Mouse (Mus musculus): ENCODE data around the gene Itgal.
"Not testable (repeated sequence)": the region's sequence is repeated elsewhere in the genome, so short reads cannot be mapped to it uniquely, and the experiment has no call there.

The Itgal gene

DNA sequence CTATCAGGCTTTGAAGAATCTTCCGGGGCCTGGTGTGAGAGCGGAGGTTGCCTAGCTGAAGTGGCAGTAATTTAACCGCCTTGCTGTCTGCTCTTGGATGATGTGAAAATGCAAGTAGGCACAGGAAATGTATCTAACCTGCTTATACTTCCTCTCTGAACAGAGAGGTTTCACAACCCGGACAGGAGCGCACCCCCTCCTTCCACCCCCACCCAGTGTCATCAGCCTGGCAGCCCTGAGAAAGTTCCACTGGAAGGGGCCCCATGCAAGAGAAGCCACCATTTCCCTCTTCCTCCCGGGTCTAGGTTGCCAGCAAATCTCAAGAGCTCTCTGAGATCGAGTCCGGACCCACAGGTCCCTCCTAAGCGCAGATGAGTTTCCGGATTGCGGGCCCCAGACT is at the start of gene Itgal:
Gene Itgal, plus strand, starts transcription at position 163 of the 400 bp plus-strand sequence.
- DNase-seq (ENCODE audit: low read depth, low spot score), result no peak

DNA sequence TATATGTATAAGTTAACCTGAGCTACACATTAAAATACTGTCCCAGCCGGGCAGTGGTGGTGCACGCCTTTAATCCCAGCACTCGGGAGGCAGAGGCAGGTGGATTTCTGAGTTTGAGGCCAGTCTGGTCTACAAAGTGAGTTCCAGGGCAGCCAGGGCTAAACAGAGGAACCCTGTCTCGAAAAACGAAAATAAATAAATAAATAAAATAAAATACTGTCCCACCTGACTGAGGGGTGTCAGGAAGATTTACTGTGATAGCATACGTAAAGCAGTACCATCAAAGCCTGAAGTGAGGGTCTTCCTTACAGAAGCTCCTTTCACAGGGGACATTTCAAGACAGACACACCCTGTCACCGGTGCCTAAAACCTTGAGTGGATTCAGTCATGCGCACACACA is 45.5 kb upstream of the Itgal start:
- not testable (repeated sequence) for DNase-seq (ENCODE audit: low read depth, low spot score)

DNA sequence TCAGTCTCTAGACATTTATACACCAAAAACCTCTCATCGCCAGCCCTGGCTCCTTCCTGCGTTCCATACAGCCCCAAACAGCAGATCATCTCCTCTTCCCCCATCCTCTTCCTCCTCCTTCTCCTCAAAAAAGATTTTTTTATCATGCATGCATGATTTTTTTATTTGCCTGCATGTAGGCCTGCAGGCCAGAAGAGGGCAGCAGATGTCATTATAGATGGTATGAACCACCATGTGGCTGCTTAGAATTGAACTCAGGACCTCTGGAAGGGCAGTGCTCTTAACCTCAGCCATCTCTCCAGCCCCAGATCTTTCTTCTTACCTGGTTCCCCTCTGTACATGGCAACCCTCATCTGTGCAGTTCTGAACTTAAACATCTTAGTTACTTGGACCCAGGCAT is 43.6 kb upstream of the Itgal start:
- no peak for DNase-seq (ENCODE audit: low read depth, low spot score)

DNA sequence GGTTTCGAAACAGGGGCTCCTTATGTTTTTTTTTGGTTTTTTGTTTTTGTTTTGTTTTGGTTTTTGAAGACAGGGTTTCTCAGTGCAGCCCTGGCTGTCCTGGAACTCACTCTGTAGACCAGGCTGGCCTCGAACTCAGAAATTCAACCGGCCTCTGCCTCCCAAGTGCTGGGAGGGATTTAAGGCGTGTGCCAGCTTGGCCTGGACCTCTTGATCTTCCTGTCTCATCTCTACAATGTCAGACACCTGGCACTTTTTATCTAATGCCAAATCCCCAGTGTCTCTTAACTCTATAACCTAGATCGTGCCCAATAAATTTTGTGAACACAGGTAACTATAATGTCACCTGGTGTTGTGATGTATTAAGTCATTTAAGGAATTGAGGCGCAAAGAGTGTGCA is 42.7 kb upstream of the Itgal start:
- no peak for DNase-seq (ENCODE audit: low read depth, low spot score)

DNA sequence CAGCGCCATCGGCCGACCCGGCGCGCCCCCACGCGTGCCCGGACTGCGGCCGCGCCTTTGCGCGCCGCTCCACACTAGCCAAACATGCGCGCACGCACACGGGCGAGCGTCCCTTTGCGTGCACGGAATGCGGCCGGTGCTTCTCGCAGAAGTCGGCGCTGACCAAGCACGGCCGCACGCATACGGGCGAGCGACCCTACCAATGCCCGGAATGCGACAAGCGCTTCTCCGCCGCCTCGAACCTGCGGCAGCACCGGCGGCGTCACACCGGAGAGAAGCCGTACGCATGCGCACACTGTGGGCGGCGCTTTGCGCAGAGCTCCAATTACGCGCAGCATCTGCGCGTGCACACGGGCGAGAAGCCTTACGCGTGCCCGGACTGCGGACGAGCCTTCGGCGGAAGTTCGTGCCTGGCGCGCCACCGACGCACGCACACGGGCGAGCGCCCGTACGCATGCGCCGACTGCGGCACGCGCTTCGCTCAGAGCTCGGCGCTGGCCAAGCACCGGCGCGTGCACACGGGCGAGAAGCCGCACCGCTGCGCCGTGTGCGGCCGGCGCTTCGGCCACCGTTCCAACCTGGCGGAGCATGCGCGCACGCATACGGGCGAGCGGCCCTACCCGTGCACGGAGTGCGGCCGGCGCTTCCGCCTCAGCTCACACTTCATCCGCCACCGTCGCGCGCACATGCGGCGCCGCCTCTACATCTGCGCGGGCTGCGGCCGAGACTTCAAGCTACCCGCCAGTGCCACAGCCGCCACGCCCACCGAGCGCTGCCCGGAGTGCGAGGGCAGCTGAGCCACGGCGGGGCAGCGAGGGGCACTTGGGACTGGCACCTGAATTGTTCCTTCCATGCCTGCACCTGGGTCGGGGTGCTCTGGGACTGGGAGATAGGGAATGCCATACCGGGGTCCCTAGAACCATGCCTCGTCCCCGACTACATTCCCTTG is 42.0 kb upstream of the Itgal start:
- peak; percentile 96 for DNase-seq (ENCODE audit: low read depth, low spot score)

DNA sequence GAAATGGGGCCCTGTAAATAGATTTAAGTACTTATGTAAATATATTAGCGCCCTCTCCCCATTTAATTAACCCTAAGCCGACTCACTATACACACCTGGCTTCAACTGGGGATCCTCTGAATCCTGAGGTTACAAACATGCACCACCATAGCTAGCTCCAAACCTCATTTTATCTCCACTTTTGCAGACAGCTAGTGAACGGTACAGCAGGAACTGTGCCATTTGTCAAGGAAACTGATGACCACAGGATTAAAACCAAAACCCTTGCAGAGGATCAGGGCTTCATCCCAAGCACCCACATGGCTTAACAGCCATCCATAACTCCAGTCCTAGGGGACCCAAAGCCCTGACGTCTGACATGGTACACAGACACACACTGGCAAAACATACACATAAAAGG is 41.1 kb upstream of the Itgal start:
- no peak for DNase-seq (ENCODE audit: low read depth, low spot score)

DNA sequence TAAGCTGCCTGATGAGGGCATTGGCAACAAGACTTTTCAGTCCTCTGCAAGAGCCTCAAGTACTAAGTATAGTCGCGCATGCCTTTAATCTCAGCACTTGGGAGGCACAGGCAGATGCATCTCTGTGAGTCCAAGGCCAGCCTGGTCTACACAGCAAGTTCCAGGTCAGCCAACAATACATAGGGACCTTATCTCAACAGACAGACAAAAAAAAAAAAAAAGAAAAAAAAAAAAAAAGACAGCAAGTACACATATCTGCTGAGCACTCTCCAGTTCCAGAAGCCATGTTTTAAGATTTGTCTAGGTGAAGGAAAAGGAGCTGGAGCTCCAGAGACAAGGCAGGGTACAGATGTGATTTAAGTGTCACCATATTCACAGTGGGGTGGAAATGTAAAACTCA is 40.1 kb upstream of the Itgal start:
- no peak for DNase-seq (ENCODE audit: low read depth, low spot score)

DNA sequence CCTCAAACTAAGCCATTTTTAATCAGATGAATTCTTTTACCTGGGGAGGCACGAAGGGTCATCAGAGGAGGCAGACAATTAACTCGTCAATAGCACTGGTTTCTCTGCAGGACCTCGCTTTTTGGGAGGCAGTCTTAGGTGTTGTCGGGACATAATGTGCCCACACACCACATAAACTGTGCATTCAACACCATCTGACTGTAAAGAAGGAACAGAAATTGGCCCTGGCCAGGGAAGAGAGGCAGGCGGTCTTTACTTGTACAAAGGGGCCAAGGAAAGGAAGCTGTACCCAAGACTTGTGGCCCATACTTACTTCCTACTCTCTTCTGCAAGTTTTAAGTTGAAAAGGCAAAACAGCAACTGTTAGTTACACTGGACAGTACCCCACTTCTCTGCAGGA is 39.5 kb upstream of the Itgal start:
- no peak for DNase-seq (ENCODE audit: low read depth, low spot score)

DNA sequence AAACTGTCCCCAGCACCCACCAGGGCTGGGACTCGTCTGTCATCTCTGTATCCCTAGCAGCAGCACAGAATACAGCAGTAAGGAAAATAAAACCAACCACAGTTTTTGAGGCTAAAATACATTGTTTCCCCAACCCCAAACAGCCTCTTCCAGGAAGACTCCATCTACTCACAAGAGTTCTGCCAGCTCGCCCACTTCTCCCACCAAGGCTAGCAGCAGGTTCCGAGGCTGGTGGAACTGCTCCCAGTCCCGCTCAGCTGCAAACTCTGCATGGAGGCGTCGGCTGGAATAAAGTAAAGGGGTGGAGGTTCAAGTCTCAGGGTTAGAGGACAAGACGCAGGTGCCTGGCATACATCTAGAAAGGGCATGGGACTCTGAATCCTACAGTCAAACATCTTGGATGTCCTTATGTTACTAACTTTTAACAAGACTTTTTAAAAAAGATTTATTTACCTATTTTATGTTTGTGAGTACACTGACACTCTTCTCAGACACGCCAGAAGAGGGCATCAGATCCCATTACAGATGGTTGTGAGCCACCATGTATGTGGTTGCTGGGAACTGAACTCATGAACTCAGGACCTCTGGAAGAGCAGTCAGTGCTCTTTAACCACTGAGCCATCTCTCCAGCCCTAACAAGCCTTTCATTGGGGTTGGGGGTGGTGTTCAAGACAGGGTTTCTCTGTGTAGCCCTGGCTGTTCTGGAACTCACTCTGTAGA is 36.7 kb upstream of the Itgal start:
- no peak for DNase-seq (ENCODE audit: low read depth, low spot score)

DNA sequence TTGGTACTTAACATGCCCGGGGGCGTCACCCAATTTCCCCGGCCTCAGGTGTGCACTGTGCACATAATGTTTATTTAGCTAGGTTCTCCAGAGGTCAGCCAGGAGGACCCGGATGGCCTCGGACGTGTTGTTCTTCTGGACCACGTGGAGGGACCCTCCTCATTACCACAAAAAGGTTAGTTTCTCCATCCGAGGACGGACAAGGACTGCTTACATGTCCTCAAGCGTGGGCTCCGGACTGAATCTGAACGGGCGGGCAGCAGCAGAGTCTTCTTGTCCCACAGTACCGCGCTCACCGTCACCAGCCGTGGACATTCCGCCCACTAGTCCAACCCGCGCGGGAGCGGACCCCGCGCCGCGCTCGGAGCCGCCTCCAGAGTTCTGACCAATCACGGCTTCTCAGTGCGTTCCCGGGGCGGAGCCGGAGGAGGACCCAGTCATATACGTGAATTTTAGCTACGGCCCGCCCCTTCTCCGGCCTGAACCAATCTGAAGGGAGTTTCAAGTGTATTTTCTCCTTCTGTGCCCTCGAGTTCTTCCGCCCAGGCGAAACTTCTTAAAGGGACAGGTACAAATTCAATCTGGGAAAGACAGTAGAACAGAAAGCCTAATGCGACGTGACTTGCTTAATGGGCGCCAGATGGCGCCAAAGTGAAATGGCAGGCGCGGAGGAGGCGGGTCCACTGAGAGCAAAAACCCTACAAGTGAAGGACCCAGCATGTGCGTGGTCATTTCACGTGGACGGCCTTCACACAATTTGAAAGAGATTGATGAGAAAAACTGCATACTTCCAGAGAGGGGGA is 35.5 kb upstream of the Itgal start, which contains the start of gene Dctpp1:
Gene Dctpp1, minus strand, starts transcription at position 401 of the 803 bp plus-strand sequence.
- DNase-seq (ENCODE audit: low read depth, low spot score), result peak; percentile 94

DNA sequence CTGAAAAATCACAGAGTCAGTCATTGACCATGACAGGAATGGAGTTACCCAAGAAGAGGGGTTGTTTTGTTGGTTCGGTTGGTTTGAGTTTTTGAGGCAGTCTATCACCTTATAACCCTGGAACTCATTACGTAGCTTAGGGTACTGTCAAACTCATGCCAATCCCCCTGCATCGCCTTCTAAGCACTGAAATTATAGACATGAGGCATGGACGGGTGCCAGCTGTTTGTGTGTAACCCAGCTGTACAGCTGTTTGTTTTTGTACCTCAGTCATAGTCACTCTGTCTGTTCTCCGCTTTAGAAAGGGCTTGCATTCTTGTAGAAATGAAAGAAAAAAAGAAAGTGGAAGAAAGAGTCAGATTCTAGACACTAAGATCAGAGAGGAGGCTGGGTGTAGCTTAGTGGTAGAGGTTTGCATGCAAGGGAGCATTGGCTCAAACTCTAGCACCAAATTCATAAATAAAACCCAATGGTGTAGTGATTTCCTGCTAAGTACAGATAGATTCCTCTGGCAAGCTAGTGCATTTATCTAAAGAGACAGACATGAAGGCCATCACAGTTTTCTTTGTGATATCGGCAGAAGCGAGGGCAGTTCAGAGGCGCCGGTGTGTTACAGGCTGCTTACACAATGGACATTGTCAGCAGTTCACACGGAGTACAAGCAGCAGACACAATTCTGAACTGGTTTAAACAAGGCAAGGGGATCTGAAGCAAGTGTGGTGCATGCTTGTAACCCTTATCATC is 33.7 kb upstream of the Itgal start:
- DNase-seq (ENCODE audit: low read depth, low spot score), result no peak

DNA sequence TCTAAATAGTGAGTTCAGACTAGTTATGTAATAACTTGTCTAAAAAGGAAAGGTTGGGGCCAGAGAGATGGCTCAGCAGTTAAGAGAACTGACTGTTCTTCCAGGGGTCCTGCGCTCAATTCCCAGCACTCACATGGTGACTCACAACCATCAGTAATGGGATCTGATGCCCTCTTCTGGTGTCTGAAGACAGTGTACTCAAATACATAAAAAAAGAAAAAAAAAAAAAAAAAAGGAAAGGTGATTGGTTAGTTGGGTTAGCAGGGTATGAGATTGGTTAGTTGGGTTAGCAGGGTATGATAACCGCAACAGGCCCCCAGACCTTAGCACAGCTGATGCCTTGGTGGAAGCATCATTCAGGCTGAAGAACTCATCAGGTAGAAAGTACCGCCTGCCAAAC is 32.5 kb upstream of the Itgal start:
- DNase-seq (ENCODE audit: low read depth, low spot score), result no peak

DNA sequence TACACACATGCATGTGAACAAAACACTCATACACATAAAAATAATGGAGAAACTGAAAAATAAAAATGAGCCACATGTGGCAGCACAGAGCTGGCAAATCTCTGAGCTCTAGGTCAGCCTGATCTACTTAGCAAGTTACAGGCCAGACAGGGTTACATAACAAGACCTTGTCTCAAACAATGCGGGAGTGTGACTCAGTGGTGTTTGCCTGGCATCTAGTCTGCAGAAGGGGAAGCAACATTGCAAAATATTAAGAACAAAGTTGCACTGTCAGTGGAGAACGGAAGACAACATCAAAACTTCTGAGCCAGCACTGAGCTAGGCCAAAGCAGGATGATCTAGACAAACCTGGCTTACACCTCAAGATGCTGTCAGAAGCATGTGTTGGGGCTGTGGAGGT is 25.8 kb upstream of the Itgal start:
- DNase-seq (ENCODE audit: low read depth, low spot score), result no peak

DNA sequence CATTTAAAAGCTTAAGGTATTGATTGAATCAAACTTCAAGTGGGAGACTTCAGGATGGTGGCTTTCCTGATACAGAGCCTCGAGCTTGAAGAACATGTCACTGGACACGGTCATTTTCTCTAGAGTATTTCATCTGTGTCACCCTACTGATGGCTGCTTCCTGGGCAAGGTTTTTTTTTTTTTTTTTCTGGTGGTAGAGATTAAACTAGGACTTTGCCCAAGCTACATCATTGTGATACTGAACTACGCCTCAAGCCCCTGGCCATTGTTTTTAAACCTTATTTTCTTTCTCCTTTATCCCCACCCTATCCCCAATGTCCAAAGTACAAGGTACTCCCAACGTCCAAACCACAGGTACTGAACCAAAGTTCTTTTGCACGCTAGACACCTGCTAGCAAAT is 25.4 kb upstream of the Itgal start:
- DNase-seq (ENCODE audit: low read depth, low spot score), result no peak

DNA sequence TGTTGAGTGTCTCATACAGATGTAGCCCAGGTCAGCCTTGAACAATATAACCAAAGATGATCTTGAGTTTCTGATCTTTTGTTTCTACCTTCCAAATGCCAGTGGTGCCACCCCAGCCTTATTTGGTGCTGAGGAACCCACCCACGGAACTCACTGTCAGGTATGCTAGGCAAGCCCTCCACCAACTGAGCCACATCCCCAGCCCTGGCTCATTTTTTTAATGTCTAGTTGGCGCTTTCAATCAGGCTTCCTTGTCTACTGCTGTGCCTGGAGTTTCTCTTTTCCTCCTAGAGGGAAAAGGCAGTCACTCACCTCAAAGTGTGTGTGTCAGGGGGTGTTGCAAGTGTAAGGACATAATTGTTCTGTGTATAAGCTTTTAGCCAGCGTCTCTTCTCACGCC is 25.0 kb upstream of the Itgal start:
- no peak for DNase-seq (ENCODE audit: low read depth, low spot score)

DNA sequence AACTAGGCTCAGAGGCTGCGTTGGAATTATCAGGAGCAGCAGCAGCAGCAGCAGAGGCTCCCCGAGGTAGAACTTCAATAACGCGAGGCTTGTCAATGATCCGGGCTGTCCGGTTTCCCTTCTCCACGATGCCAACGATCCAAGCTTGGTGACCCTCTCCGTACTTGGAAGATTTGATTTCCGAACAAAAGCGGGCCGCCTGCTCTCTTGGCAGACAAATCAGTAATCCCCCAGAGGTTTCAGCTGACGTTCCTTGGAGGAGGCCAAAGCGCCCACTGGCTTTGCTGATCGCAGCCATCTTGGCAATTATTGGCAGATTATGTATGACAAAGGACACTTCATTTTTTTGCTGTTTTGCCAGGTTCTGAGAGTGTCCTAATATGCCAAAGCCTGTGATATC is 23.5 kb upstream of the Itgal start:
- no peak for DNase-seq (ENCODE audit: low read depth, low spot score)

DNA sequence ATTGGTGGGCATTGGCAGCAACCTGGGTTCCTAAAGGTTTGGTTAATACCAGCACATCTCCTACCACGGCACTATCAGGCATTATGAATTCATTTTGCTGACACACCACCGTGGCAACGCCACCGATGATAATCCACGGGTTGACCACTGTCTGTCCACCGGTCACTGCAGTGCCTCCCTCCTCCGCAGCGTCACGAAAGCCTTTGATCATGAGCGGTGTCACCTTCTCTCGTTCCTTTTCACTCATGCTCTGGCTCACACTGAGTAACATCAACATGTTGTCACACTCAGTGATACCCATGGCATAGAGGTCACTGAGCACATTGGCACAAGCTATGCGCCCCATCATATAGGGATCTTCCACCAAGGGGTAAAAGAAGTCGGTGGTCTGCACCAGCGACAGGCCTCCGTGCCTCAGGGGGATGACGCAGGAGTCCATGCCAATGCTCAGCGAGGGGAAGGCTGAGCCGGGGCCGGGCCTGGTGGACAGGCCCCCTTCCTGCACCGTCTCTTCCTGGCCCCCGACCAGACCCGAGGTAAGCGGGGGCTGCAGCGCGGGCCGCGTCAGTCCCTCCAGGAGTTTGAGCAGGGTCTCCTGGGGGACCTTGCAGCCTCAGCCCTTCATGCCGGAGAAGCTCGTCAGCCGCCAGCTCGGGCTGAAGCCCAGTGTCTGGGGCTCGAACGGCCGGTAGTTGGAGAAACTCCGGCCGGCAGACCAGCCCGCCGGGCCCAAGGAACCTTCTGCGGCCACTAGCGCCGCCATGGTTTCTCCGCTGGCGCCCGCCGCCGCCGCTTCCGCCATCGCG is 22.7 kb upstream of the Itgal start:
- no peak for DNase-seq (ENCODE audit: low read depth, low spot score)

DNA sequence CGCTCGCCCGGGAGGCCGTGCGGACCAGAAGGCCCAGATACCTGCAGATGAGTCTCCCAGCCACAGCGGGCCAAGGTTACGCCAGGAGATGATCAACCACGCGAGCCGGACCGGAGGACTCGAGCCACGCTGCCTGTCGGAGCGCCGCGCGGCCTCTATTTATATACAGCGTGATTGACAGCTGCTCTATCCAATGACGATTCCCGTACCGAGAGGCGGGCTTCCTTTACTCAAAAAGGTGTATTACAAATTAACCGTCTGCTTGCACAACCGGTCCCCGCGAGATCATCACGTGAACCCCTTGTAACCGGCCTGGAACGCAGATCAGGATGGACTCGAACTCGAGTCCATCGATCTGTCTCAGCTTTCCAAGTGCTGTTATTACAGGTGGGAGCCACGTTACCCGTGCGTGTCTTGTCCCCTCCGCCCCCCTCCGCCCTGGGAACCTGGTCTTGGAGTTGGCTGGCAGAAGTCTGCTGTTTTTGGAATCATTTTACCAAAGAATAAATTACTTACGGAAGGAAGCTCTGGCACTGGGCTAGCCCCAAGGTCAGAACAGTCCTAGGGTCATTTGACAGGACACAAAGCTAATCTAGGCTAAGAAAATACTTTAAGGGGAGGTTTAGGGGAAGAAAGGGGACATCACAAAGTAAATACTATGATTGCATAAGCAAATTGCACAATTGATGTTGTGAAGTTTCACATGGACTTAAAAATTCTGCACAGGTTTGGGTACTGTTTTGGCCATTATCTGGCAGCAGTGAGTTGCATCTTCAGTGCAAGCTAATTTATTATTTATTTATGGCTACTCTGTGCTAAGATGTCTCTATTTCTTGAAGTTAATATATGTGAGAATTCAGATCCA is 21.9 kb upstream of the Itgal start, which contains the start of gene Sephs2:
Gene Sephs2, minus strand, starts transcription at position 131 of the 865 bp plus-strand sequence.
- peak; percentile 93 for DNase-seq (ENCODE audit: low read depth, low spot score)

DNA sequence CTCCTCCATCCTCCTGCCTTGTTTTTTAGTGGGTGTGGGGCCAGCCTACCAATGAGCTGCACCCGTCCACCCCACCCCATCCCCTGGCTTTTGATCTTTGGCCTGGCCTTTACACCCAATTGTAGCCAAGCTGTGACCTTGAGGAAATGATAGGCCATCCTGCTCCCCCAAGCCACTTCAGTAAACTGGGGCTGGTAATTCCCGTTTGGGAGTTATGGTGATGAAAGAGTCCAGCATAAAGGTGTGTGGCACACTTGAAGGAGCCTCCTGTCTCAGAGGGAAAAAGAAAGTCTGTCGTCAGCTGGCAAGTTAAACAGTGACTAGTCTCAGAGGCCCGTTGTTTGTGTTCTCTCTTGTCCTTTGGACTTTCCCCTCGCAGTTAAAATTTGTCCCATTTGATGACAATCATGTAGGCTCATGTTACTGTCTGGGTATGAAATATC is 19.5 kb upstream of the Itgal start:
- DNase-seq (ENCODE audit: low read depth, low spot score), result no peak
